Mouse (Mus musculus): ENCODE data around the gene Abcb5.

- TF ChIP-seq EP300 (IDR thresholded peaks at IDR 0.05) (no peak), CTCF (IDR thresholded peaks at IDR 0.05) (no peak)
Measured at GRCm38 (mm10) chr12:118846221-118846620, 120.0 kb downstream of the Abcb5 start, which contains the start of gene Sp8.

Data from lung, postnatal 0 days (tissue).